Mouse (Mus musculus): ENCODE measurements around the gene Fam72a. TPM values are rescaled to one million over a fixed set of nuclear protein-coding genes. Genes with fewer than 3 reads are reported as not detected.

The Fam72a gene
- polyA plus RNA-seq, 1 experiment = 1.9 TPM

GRCm38 (mm10) chr1:131546798-131547690 lies 19.3 kb downstream of the Fam72a start:
- Histone ChIP-seq H3K4me2 (ENCODE audit: low read depth) (no peak overlapping the region), H3ac (ENCODE audit: control insufficient read depth, insufficient read length) (no peak overlapping the region), H3K4me3 (no peak overlapping the region), H3K27me3 (ENCODE audit: control insufficient read depth, insufficient read depth, insufficient read length) (no peaks in the 10 kb centered on the region), H3K79me2 (ENCODE audit: control insufficient read depth, insufficient read depth) (no peaks in the 10 kb centered on the region), H3K36me3 (ENCODE audit: control insufficient read depth, insufficient read depth) (no peaks in the 10 kb centered on the region)
- no peak for TF ChIP-seq MYOD1 (IDR thresholded peaks at IDR 0.05; ENCODE audit: control insufficient read depth in 1 of 3, insufficient read length in 2 of 3, low read depth in 2 of 3)
- TF ChIP-seq MYOG (IDR thresholded peaks at IDR 0.05; ENCODE audit: control insufficient read depth in 1 of 3, insufficient read depth in 1 of 3, insufficient read length in 2 of 3, low read depth in 2 of 3) = no peak
- no peak for TF ChIP-seq MAX (IDR thresholded peaks at IDR 0.05; ENCODE audit: low read depth)
- TF ChIP-seq POLR2AphosphoS2 (IDR thresholded peaks at IDR 0.05; ENCODE audit: insufficient read length, low read depth) = no peak
- no peak for TF ChIP-seq SRF (IDR thresholded peaks at IDR 0.05; ENCODE audit: control insufficient read depth, insufficient read length, low read depth)
- TF ChIP-seq USF1 (IDR thresholded peaks at IDR 0.05; ENCODE audit: low read depth) = no peak
- no peak for TF ChIP-seq CEBPB (IDR thresholded peaks at IDR 0.05; ENCODE audit: insufficient read depth, poor library complexity, severe bottlenecking)
- no peak for TF ChIP-seq TCF3 (IDR thresholded peaks at IDR 0.05; ENCODE audit: insufficient read length, low read depth)
- no peak for TF ChIP-seq TCF12 (IDR thresholded peaks at IDR 0.05; ENCODE audit: insufficient read depth, poor library complexity, severe bottlenecking)
- TF ChIP-seq POLR2A (IDR thresholded peaks at IDR 0.05; ENCODE audit: insufficient read length, low read depth) = no peak
- no peak for TF ChIP-seq E2F4 (IDR thresholded peaks at IDR 0.05; ENCODE audit: insufficient read depth)
- TF ChIP-seq REST (IDR thresholded peaks at IDR 0.05; ENCODE audit: insufficient read depth, insufficient read length) = no peak

GRCm38 (mm10) chr1:131548494-131549365 lies 21.0 kb downstream of the Fam72a start:
- H3K4me3 ChIP-seq = no peak overlapping the region
- no peaks in the 10 kb centered on the region for H3K27me3 ChIP-seq (ENCODE audit: control insufficient read depth, insufficient read depth, insufficient read length)
- H3K36me3 ChIP-seq (ENCODE audit: control insufficient read depth, insufficient read depth) = no peaks in the 10 kb centered on the region
- TF ChIP-seq MYOD1 (IDR thresholded peaks at IDR 0.05; ENCODE audit: control insufficient read depth in 1 of 3, insufficient read length in 2 of 3, low read depth in 2 of 3) = peak; percentile 26 to 63 (median 49)
- peak in 2 of 3 experiments; percentile 25 to 62 for TF ChIP-seq MYOG (IDR thresholded peaks at IDR 0.05; ENCODE audit: control insufficient read depth in 1 of 3, insufficient read depth in 1 of 3, insufficient read length in 2 of 3, low read depth in 2 of 3)
- no peak for TF ChIP-seq SRF (IDR thresholded peaks at IDR 0.05; ENCODE audit: control insufficient read depth, insufficient read length, low read depth)
- no peak for TF ChIP-seq E2F4 (IDR thresholded peaks at IDR 0.05; ENCODE audit: insufficient read depth)
- TF ChIP-seq CEBPB (IDR thresholded peaks at IDR 0.05; ENCODE audit: insufficient read depth, poor library complexity, severe bottlenecking) = no peak
- TF ChIP-seq TCF12 (IDR thresholded peaks at IDR 0.05; ENCODE audit: insufficient read depth, poor library complexity, severe bottlenecking) = no peak
- no peak for TF ChIP-seq POLR2A (IDR thresholded peaks at IDR 0.05; ENCODE audit: insufficient read length, low read depth)
- TF ChIP-seq MAX (IDR thresholded peaks at IDR 0.05; ENCODE audit: low read depth) = no peak
- no peak for TF ChIP-seq TCF3 (IDR thresholded peaks at IDR 0.05; ENCODE audit: insufficient read length, low read depth)
- TF ChIP-seq USF1 (IDR thresholded peaks at IDR 0.05; ENCODE audit: low read depth) = no peak
- no peak for TF ChIP-seq POLR2AphosphoS2 (IDR thresholded peaks at IDR 0.05; ENCODE audit: insufficient read length, low read depth)
- TF ChIP-seq REST (IDR thresholded peaks at IDR 0.05; ENCODE audit: insufficient read depth, insufficient read length) = no peak
- peak overlapping the region; percentile 35 for H3K4me2 ChIP-seq (ENCODE audit: low read depth)
- H3ac ChIP-seq (ENCODE audit: control insufficient read depth, insufficient read length) = no peak overlapping the region
- no peaks in the 10 kb centered on the region for H3K79me2 ChIP-seq (ENCODE audit: control insufficient read depth, insufficient read depth)

- no peaks in the 10 kb centered on the region for H3K79me2 ChIP-seq (ENCODE audit: control insufficient read depth, insufficient read depth)
- H3K36me3 ChIP-seq (ENCODE audit: control insufficient read depth, insufficient read depth) = no peaks in the 10 kb centered on the region
- TF ChIP-seq MYOD1 (IDR thresholded peaks at IDR 0.05; ENCODE audit: control insufficient read depth in 1 of 3, insufficient read length in 2 of 3, low read depth in 2 of 3) (no peak), REST (IDR thresholded peaks at IDR 0.05; ENCODE audit: insufficient read depth, insufficient read length) (no peak), SRF (IDR thresholded peaks at IDR 0.05; ENCODE audit: control insufficient read depth, insufficient read length, low read depth) (no peak), USF1 (IDR thresholded peaks at IDR 0.05; ENCODE audit: low read depth) (no peak), POLR2AphosphoS2 (IDR thresholded peaks at IDR 0.05; ENCODE audit: insufficient read length, low read depth) (no peak), E2F4 (IDR thresholded peaks at IDR 0.05; ENCODE audit: insufficient read depth) (no peak), TCF3 (IDR thresholded peaks at IDR 0.05; ENCODE audit: insufficient read length, low read depth) (no peak), TCF12 (IDR thresholded peaks at IDR 0.05; ENCODE audit: insufficient read depth, poor library complexity, severe bottlenecking) (no peak), CEBPB (IDR thresholded peaks at IDR 0.05; ENCODE audit: insufficient read depth, poor library complexity, severe bottlenecking) (no peak), MAX (IDR thresholded peaks at IDR 0.05; ENCODE audit: low read depth) (no peak), MYOG (IDR thresholded peaks at IDR 0.05; ENCODE audit: control insufficient read depth in 1 of 3, insufficient read depth in 1 of 3, insufficient read length in 2 of 3, low read depth in 2 of 3) (no peak), POLR2A (IDR thresholded peaks at IDR 0.05; ENCODE audit: insufficient read length, low read depth) (no peak)
- H3K27me3 ChIP-seq (ENCODE audit: control insufficient read depth, insufficient read depth, insufficient read length) = no peaks in the 10 kb centered on the region
- H3K4me3 ChIP-seq = no peak overlapping the region
- H3K4me2 ChIP-seq (ENCODE audit: low read depth) = peak overlapping the region; percentile 52
- no peak overlapping the region for H3ac ChIP-seq (ENCODE audit: control insufficient read depth, insufficient read length)
Measured at GRCm38 (mm10) chr1:131551956-131552355, 24.3 kb downstream of the Fam72a start.

- Histone ChIP-seq H3K4me3 (no peak overlapping the region), H3K36me3 (ENCODE audit: control insufficient read depth, insufficient read depth) (no peaks in the 10 kb centered on the region), H3K79me2 (ENCODE audit: control insufficient read depth, insufficient read depth) (no peaks in the 10 kb centered on the region), H3K4me2 (ENCODE audit: low read depth) (no peak overlapping the region), H3K27me3 (ENCODE audit: control insufficient read depth, insufficient read depth, insufficient read length) (no peaks in the 10 kb centered on the region), H3ac (ENCODE audit: control insufficient read depth, insufficient read length) (no peak overlapping the region)
- TF ChIP-seq SRF (IDR thresholded peaks at IDR 0.05; ENCODE audit: control insufficient read depth, insufficient read length, low read depth) = no peak
- no peak for TF ChIP-seq TCF12 (IDR thresholded peaks at IDR 0.05; ENCODE audit: insufficient read depth, poor library complexity, severe bottlenecking)
- no peak for TF ChIP-seq USF1 (IDR thresholded peaks at IDR 0.05; ENCODE audit: low read depth)
- TF ChIP-seq MYOD1 (IDR thresholded peaks at IDR 0.05; ENCODE audit: control insufficient read depth in 1 of 3, insufficient read length in 2 of 3, low read depth in 2 of 3) = no peak
- no peak for TF ChIP-seq REST (IDR thresholded peaks at IDR 0.05; ENCODE audit: insufficient read depth, insufficient read length)
- TF ChIP-seq CEBPB (IDR thresholded peaks at IDR 0.05; ENCODE audit: insufficient read depth, poor library complexity, severe bottlenecking) = no peak
- TF ChIP-seq MYOG (IDR thresholded peaks at IDR 0.05; ENCODE audit: control insufficient read depth in 1 of 3, insufficient read depth in 1 of 3, insufficient read length in 2 of 3, low read depth in 2 of 3) = no peak
- no peak for TF ChIP-seq POLR2AphosphoS2 (IDR thresholded peaks at IDR 0.05; ENCODE audit: insufficient read length, low read depth)
- no peak for TF ChIP-seq MAX (IDR thresholded peaks at IDR 0.05; ENCODE audit: low read depth)
- no peak for TF ChIP-seq TCF3 (IDR thresholded peaks at IDR 0.05; ENCODE audit: insufficient read length, low read depth)
- TF ChIP-seq E2F4 (IDR thresholded peaks at IDR 0.05; ENCODE audit: insufficient read depth) = no peak
- TF ChIP-seq POLR2A (IDR thresholded peaks at IDR 0.05; ENCODE audit: insufficient read length, low read depth) = no peak
Measured at GRCm38 (mm10) chr1:131553428-131553827, 25.7 kb downstream of the Fam72a start.

All from myocyte (in vitro differentiated cells).